8 mouse cellular contexts compared by ENCODE assay signal in genomic region chr1:64957021-64957489, GRCm38 (mm10). TPM values are rescaled to one million over a fixed set of nuclear protein-coding genes. Genes with fewer than 3 reads are reported as not detected.
DNase-seq lines count a peak whose midpoint lies in the region; ATAC-seq and TF ChIP-seq lines count a peak whose summit lies in the region.

No protein-coding gene starts in this region.

- no peak overlapping the region for H3K27ac ChIP-seq in kidney, adult 2 months (ENCODE audit: insufficient read depth, low read depth, low read length)
- H3K27ac ChIP-seq in hindbrain, embryonic 12.5 days: peak overlapping the region; percentile 89
- peak overlapping the region; percentile 95 for H3K27ac ChIP-seq in midbrain, embryonic 10.5 days (replicated peaks)

- H3K9ac ChIP-seq in hindbrain, embryonic 12.5 days: peak overlapping the region; percentile 85; the same call in 1 of the 2 replicates

- DNase-seq in kidney, adult 2 months: peak; percentile 23
- DNase-seq in kidney, postnatal 36 days: no peak
- DNase-seq in midbrain, embryonic 10.5 days (ENCODE audit: low spot score): peak; percentile 16
- no peak for DNase-seq in adrenal gland, postnatal 14 days
- DNase-seq in layer of hippocampus, postnatal 25 days (ENCODE audit: extremely low spot score in 1 of 2, low spot score in 1 of 2): no peak
- no peak for DNase-seq in adipocyte (ENCODE audit: low spot score)

- H3K4me3 ChIP-seq in kidney, adult 2 months (ENCODE audit: insufficient read depth, low read depth, low read length): peak overlapping the region; percentile 82
- H3K4me3 ChIP-seq in hindbrain, embryonic 12.5 days: peak overlapping the region; percentile 76
- H3K4me3 ChIP-seq in midbrain, embryonic 10.5 days: peak overlapping the region; percentile 86

- H3K27me3 ChIP-seq in kidney, adult 2 months (replicated peaks; ENCODE audit: control insufficient read depth, insufficient read depth, low read length): no peaks in the 10 kb centered on the region
- H3K27me3 ChIP-seq in hindbrain, embryonic 12.5 days: no peaks in the 10 kb centered on the region
- no peaks in the 10 kb centered on the region for H3K27me3 ChIP-seq in midbrain, embryonic 10.5 days (ENCODE audit: low read depth, poor library complexity, severe bottlenecking)

- H3K4me1 ChIP-seq in kidney, adult 2 months (ENCODE audit: control insufficient read depth, insufficient read depth, low read length): no peaks in the 10 kb centered on the region
- H3K4me1 ChIP-seq in hindbrain, embryonic 12.5 days: 0 out of 2 replicates have a peak, but pooled peaks cover 3% of the 10 kb centered on the region
- H3K4me1 ChIP-seq in midbrain, embryonic 10.5 days: peaks cover 14% of the 10 kb centered on the region

- 39% methylated on average over 8 of the region's 8 CpGs for WGBS in kidney, adult 2 months
- WGBS in hindbrain, embryonic 12.5 days: 58% methylated on average over 8 of the region's 8 CpGs
- 55% methylated on average over 8 of the region's 8 CpGs for WGBS in midbrain, embryonic 10.5 days

- no peaks in the 10 kb centered on the region for H3K9me3 ChIP-seq in hindbrain, embryonic 12.5 days (replicated peaks)
- no peaks in the 10 kb centered on the region for H3K9me3 ChIP-seq in midbrain, embryonic 10.5 days (replicated peaks)

- no peaks in the 10 kb centered on the region for H3K36me3 ChIP-seq in kidney, adult 2 months (ENCODE audit: control insufficient read depth, insufficient read depth, low read length)
- no peaks in the 10 kb centered on the region for H3K36me3 ChIP-seq in hindbrain, embryonic 12.5 days
- H3K36me3 ChIP-seq in midbrain, embryonic 10.5 days: no peaks in the 10 kb centered on the region

- H3K4me2 ChIP-seq in hindbrain, embryonic 12.5 days (replicated peaks): peak overlapping the region; percentile 52

- TF ChIP-seq POLR2A in kidney, adult 2 months (IDR thresholded peaks at IDR 0.05; ENCODE audit: low read depth, low read length): no peak

- peak; percentile 62 for ATAC-seq in activated CD4-positive, CD25-positive, alpha-beta regulatory T cell, adult 4 months
- peak; percentile 57; the same call in 1 of the 2 replicates for ATAC-seq in hindbrain, embryonic 12.5 days (ENCODE audit: low FRiP score)

- no peak for TF ChIP-seq CTCF in kidney, adult 2 months (conservative IDR thresholded peaks at IDR 0.05; ENCODE audit: insufficient read depth, insufficient read length, low read depth, low read length)

RNA-seq across cellular contexts. Expression of gene Plekhm3, which starts 0.4 kb away (rescaled TPM):
- 3.3 and 3.7 TPM in 2 replicates for polyA plus RNA-seq in kidney, adult 2 months (2012; rRNA removed)
- polyA plus RNA-seq in activated CD4-positive, CD25-positive, alpha-beta regulatory T cell, adult 4 months (2017; shearing (Covaris generic)): 10 to 100 TPM in 1 of 2 experiments, 1 to 10 TPM in 1; 6.3 to 11.3 TPM
- 11.8 and 13.4 TPM in 2 replicates for polyA plus RNA-seq in hindbrain, embryonic 12.5 days (2016; fragmentation: Nextera tagmentation; extraction: Ambion mirVana)
- 7.3 and 7.6 TPM in 2 replicates for polyA plus RNA-seq in midbrain, embryonic 10.5 days (2016; fragmentation: Nextera tagmentation; extraction: Ambion mirVana)
- total RNA-seq in adrenal gland, postnatal 14 days (2021): 19.2 and 20.4 TPM in 2 replicates
- 10 to 100 TPM; 24.7 to 34.1 TPM for total RNA-seq in layer of hippocampus, postnatal 25 days (2021)

Comparison
In these comparisons a context has a peak if more than half of its experiments do, and no peak if none do; other contexts are left out.
1. DNase-seq: peak in kidney, adult 2 months (single experiment) and midbrain, embryonic 10.5 days (single experiment); none in kidney, postnatal 36 days (0 of 2), adrenal gland, postnatal 14 days (single experiment), layer of hippocampus, postnatal 25 days (0 of 2) and adipocyte (single experiment).
2. Peak in every context shown above with its lines, with median percentiles within 50 percentile points of each other: H3K4me3 ChIP-seq.